Mouse (Mus musculus): ENCODE data around the gene Pdrg1.

Gene Pdrg1

GRCm38 (mm10) chr2:152962091-152962793 is 53.0 kb downstream of the Pdrg1 start, which contains the start of gene Ttll9:
Ttll9 (plus strand) TSS chr2:152962485.
- in situ Hi-C loops (cut with MboI, MseI): no loop called here

All from T-helper 1 cell (primary cell).